Mouse (Mus musculus): ENCODE measurements around the gene Tnfrsf13b. TPM values are rescaled to one million over a fixed set of nuclear protein-coding genes. Genes with fewer than 3 reads are reported as not detected.

Tnfrsf13b gene
- total RNA-seq, 2 experiments from 2014 or later: 2.1 to 2.5 TPM

DNA sequence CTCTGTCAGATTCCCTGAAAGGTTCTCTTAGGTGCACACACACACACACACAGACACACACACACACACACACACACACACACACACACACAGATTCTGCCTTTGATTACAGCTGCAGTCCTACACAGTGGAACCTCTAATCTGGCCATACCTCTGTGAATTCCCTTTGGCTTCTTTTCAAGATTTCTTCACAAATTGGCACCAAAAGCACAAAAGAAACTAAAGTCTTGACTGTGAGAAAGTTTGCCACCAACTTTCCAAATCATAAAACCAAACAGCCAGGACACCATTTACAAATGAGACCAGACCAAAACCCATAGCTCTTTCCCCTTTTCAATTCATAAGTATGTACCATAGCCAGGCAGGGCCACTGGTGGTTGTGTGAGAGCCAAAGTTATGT, 71.4 kb downstream of the Tnfrsf13b start:
- intact Hi-C loops (cut with DNase I): no loop called here
- no peak for DNase-seq (ENCODE audit: extremely low spot score in 1 of 2, low spot score in 2 of 2)

Other genes starting within 250 kb of the Tnfrsf13b start
- gene Tmem11, start 247.5 kb upstream of the Tnfrsf13b start, total RNA-seq (2021): 10 to 100 TPM; 25.2 TPM
- gene Natd1, start 212.0 kb upstream of the Tnfrsf13b start, total RNA-seq (2021): 10 to 100 TPM; 12.4 to 13.7 TPM
- gene Map2k3, start 194.7 kb upstream of the Tnfrsf13b start, total RNA-seq (2021): 10 to 100 TPM; 13.4 to 14.3 TPM
- gene Kcnj12, start 104.2 kb upstream of the Tnfrsf13b start, total RNA-seq (2021): 1 to 10 TPM; 8.2 to 8.3 TPM
- gene Usp22, start 48.3 kb downstream of the Tnfrsf13b start, total RNA-seq (2021): 100 to 1,000 TPM; 428 to 446 TPM
- gene Aldh3a1, start 80.8 kb downstream of the Tnfrsf13b start, total RNA-seq (2021): 1 to 10 TPM; 1.3 to 1.5 TPM
- 10 to 100 TPM; 50.7 to 51.7 TPM for gene Aldh3a2, start 140.7 kb downstream of the Tnfrsf13b start, total RNA-seq (2021)
- under 1 TPM; 0.43 to 0.51 TPM for gene Slc47a2, start 216.1 kb downstream of the Tnfrsf13b start, total RNA-seq (2021)